Mouse (Mus musculus) layer of hippocampus, postnatal 14 days (tissue): Measurements from ENCODE around the gene Tbc1d10c. TPM values are rescaled to one million over a fixed set of nuclear protein-coding genes. Genes with fewer than 3 reads are reported as not detected.
A peak's percentile ranks its signal among the peaks of the same experiment; 100 is the strongest.

ENCODE experiments used
- DNase-seq, 2 experiments: peaks; one replicate each; pipeline ENCODE4 v3.0.0; 2021 to 2022; ENCODE audit warnings: low spot score in 2 of 2, mixed read lengths in 1 of 2
- total RNA-seq, 2 experiments: library from RNA; stranded (reverse); gene quantifications; 2 replicates each; pipeline ENCODE4 v1.2.3; 2021

Gene Tbc1d10c
- total RNA-seq, 2 experiments from 2014 or later, result 0.74 to 1.8 TPM

DNA sequence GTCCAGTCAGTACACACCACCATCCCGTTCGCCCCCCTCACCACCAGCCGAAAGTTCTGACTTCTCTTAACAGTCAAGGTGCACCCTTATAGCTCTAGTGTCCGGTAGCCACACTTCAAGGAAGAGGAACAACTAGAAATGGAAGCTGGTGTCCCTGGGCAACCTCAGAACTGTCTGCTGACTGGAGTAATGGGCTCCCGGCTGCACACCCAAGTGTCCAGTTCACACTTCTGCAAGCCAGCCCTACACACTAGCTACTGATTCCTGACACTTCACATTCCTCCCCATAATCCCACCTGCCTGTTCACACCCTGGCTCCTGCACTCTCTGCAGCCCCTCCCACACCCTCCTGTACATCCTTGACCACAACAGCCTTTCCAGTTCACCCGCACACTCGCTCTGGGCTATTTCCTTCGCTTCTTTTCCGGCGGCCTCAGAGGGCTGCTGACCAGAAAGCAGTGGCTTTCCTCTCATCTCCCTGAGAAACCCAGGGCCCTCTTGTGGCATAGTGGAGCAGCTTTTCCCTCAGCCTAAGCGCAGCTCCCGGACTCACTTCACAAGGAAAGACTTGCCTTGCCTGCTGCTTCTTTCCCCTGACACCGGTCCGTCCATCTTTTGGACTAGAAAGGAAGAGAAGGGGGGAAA, 25.1 kb upstream of the Tbc1d10c start:
- no peak for DNase-seq

DNA sequence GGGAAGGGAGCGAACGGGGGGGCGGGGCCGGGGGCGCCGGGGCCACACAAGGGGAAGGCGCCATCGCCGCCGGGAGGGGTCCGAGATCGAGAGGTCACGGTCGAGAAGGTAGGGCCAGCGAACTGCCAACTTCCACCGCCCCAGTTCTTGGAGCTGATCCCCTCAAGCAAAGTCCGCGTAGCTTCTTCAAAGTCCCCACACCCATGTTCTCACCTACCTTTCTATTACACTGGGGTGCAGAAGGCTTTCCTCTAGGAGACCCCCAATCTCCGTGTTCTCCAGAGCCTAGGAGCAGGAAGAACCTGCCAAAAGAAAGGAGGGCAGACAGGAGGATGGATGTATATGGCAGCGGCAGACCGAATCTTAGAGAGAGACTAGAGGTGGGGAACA, 24.4 kb upstream of the Tbc1d10c start:
- no peak for DNase-seq

DNA sequence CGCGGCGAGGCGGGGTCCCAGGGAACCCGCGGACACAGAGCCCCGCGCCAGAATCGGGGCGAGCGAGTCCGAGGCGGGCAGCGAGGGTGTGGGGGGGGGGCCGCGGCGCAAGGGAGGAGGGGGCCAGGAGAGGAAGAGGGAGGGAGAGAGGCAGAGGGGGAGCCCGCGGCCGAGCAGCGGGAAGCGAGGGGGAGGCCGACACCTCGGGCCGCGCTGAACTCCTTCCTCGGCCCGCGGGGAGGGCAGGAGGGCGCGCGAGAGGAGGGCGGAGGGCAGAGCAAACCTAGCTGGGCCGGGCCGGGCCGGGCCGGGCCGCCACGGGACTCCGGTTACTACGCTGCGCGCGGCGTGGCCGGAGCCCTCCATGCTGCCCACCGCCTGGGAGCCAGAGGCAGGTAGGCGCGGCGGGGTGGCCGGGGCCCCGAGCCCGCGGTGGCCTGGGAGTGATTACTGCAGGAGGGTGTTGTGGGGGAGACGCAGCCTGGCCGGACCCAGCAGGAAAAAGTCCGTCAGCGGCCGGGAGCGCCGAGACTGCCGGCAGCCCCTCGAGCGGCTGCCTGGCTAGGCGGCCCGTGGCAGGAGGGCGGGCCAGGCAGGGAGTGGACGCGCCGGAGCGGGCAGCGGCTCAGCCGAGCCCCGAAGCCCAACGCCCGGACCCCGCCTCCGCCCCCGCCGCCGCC, 23.8 kb upstream of the Tbc1d10c start:
- DNase-seq, result no peak

GRCm38 (mm10) chr19:4214071-4214770, 23.1 kb upstream of the Tbc1d10c start, which contains the start of the genes Clcf1 and AC109138.7:
Gene Clcf1, plus strand, starts transcription at chr19:4214238.
Gene AC109138.7, plus strand, starts transcription at chr19:4214357.
- DNase-seq, result no peak

DNA sequence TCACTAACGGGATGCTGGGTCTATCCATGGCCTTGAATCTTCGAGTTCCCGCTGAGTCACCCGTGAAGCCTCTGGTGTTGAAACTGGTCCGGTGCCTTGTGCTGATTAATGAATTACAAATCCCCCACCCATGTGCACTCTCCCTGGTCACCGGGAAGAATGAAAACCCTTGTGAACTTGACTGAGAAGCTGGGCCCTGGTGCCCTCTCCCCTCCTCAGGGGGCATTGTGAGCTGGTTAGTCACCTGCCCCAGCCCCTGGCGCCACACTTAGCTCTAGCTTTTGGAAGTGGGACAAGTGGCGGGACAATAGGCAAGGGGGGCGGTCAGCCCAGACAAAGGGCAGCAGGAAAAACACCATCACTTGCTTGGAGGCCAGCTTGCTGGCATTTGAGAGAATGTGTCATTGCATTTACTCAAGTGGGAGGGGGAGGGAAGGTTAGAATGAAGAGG, 22.5 kb upstream of the Tbc1d10c start:
- no peak for DNase-seq

DNA sequence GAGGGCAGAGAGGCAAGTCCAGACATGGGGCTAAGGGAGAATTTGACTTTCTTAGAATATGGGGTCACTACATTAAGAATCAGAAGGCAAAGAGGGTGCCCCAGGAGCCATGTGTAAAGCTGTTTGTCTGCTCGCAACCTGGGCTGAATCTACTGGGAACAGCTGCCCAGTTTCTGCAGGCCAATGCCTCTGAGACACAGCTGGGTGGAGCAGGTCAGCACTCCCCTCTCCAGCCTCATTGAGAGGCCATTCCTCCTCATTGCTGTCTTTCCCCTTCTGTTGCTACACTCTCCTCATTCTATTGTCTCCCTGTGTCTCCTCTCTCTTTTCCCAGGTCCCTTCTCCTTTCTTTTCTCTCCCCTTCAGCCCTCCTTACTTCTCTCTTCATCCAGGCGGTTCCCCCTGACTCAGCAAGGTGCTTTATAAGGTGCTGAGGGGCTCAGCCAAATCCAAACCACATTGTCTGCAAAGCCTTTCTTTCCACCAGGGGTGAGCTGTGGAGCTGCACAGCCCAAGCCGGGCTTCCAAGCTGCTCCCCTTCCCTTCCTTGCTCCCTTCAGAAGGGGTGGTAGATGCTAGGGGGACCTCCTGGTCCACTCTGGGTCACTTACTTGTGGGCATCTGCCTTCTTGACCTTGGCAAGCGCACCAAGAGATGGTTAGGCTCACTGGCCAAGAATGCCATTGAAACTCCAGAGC, 21.0 kb upstream of the Tbc1d10c start:
- no peak for DNase-seq

DNA sequence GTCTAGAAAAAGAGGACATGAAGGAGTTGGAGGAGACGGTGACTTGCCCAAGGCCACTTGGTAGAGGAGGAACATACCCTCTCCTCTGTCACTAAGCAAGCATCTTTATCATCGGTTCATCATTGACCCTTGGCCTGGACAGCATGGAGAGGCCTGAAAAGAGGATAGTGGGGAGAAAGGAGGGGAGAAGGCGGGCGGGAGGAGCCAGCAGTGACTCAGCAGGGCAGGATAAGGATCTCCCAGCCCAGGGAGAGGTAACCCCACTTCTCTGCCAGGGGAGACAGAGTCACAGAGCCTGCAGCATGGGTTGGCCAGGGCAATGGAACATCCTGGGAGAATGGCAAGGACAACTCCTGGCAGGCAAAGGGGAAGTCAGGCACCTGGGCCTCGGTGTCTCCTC, 17.5 kb upstream of the Tbc1d10c start:
- no peak for DNase-seq

DNA sequence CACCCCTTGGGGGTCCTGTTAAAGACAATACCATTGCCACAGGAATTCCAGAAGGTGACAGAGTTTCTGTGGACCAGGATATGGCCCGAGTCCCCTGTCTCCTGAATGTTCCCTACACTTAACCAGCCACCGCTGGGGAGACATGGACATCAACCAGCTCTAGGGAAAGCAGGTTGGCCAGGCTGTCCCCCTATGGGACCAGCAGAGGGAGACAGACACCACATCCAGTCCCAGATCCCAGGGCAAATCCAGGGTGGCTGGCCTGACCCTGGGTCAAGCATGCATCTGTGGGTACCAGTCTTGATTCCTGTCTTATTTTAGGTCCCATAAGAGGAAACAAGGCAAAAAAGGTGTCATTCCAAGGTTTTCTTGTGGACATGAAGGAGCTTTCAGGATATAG, 15.9 kb upstream of the Tbc1d10c start:
- peak; percentile 53 to 60 for DNase-seq

GRCm38 (mm10) chr19:4204889-4205288, 13.8 kb upstream of the Tbc1d10c start:
- no peak for DNase-seq

- no peak for DNase-seq
Observed at GRCm38 (mm10) chr19:4203604-4204326, 12.7 kb upstream of the Tbc1d10c start.

DNA sequence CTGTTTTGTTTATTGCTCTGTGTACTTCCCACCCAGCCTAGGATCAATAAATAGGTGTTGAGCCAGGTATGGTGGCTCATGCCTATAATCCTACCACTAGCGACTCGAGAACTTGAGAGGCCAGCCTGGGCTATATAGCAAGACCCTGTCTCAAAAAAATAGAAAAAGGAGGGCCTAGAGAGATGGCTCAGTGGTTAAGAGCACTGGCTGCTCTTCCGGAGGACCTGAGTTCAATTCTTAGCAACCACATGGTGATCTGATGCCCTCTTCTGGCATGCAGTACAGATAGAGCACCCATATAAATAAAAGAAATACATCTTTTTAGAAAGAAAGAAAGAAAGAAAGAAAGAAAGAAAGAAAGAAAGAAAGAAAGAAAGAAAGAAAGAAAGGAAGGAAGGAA, 12.1 kb upstream of the Tbc1d10c start:
- no peak for DNase-seq

- DNase-seq, result no peak
Observed at GRCm38 (mm10) chr19:4202149-4202548, 11.1 kb upstream of the Tbc1d10c start.

- DNase-seq, result peak; percentile 89 to 96
Observed at GRCm38 (mm10) chr19:4201291-4201909, 10.3 kb upstream of the Tbc1d10c start, which contains the start of gene Rad9a. Gene Rad9a, minus strand, starts transcription at chr19:4201662.

- no peak for DNase-seq
Observed at GRCm38 (mm10) chr19:4197180-4197579, 6.1 kb upstream of the Tbc1d10c start.

DNA sequence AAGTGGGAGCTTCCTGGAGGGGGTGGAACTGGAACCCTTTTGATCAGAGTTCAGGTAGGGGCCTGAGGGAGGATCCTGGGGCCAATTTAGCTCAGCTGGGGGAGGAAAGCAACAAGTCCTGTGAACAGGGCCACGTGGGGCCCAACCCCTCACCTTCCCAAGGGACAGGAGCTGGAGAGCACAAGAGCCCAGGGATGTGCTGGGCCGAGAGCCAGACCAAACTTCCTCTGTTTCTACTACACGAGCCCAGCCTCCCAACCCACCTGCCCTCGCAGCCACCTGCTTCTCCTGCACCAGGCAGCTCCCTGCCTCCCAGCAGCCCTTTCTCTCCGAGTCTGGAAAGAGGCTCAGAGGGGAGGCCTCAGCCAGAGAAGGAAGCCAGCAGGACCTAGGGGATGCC, 5.5 kb upstream of the Tbc1d10c start:
- no peak for DNase-seq

- no peak for DNase-seq
Observed at GRCm38 (mm10) chr19:4196048-4196447, 5.0 kb upstream of the Tbc1d10c start.

- DNase-seq, result peak in 1 of 2 experiments; percentile 55
Observed at GRCm38 (mm10) chr19:4194776-4195650, 3.9 kb upstream of the Tbc1d10c start.

GRCm38 (mm10) chr19:4194021-4194724, 3.1 kb upstream of the Tbc1d10c start:
- DNase-seq, result no peak

- no peak for DNase-seq
Observed at GRCm38 (mm10) chr19:4193129-4193528, 2.0 kb upstream of the Tbc1d10c start.
